Mouse (Mus musculus): ENCODE measurements around the gene Mrpl43. TPM values are rescaled to one million over a fixed set of nuclear protein-coding genes. Genes with fewer than 3 reads are reported as not detected.

Gene Mrpl43
- total and polyA plus RNA-seq, 3 experiments = 63.5 to 75.1 (median 72.7) TPM

DNA sequence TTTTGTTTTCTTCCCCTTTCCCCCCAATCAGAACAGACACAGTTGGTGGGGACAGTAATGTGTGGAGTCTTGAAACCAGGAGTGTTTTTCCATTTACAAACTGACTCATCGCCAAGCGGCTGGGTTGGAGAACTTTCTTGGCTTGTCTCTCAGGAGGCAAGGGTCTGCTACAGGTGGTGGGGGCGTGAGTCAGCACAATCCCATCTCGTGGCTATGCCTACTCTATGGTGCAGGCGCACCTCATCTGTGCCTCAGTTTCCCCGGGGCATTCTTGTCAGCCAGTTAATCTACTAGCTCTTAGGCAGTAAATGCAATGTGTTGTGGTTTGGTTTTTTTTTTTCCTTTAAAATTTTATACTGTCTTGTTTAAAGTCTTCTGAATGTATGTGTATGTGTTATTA, 22.9 kb downstream of the Mrpl43 start:
- dilution Hi-C loops (cut with MboI; ENCODE audit: extremely low pct_ligation_motif_present, extremely low pct_unique_long_range_greater_than_20kb, low sequenced_read_pairs) = no loop called here
- in situ Hi-C loops (cut with MboI; ENCODE audit: low pct_ligation_motif_present, low pct_unique_long_range_greater_than_20kb, low sequenced_read_pairs) = no loop called here
- no peak overlapping the region for H3K9ac ChIP-seq (ENCODE audit: insufficient read depth, low read depth)

GRCm38 (mm10) chr19:44982477-44983115, 23.6 kb downstream of the Mrpl43 start:
- Histone ChIP-seq H3K4me1 (ENCODE audit: control insufficient read depth in 1 of 2, insufficient read depth in 2 of 2) (peaks cover 8 to 57% of the 10 kb centered on the region in 2 experiments), H3K36me3 (replicated peaks in 1 of 2; ENCODE audit: control insufficient read depth in 1 of 2, insufficient read depth in 1 of 2, low read length in 1 of 2) (peaks cover 14 to 48% of the 10 kb centered on the region in 2 experiments), H3K4me2 (ENCODE audit: insufficient read depth, low read depth, poor library complexity, severe bottlenecking) (no peak overlapping the region; the same call in 1 of the 2 replicates), H3K4me3 (replicated peaks in 1 of 3; ENCODE audit: low read depth in 2 of 3, low read length in 2 of 3, poor library complexity in 1 of 3) (peak overlapping the region in 2 of 3 experiments; percentile 28 to 35), H3K27ac (ENCODE audit: insufficient read depth, low read depth) (peak overlapping the region; percentile 39; the same call in 1 of the 2 replicates), H3K27me3 (replicated peaks) (no peaks in the 10 kb centered on the region), H3K9ac (ENCODE audit: insufficient read depth, low read depth) (no peak overlapping the region), H3K9me3 (replicated peaks; ENCODE audit: low read length) (no peaks in the 10 kb centered on the region), H3K79me2 (replicated peaks; ENCODE audit: control insufficient read depth, extremely low read depth, insufficient read depth, poor library complexity, severe bottlenecking) (no peaks in the 10 kb centered on the region)
- dilution Hi-C loops (cut with MboI; ENCODE audit: extremely low pct_ligation_motif_present, extremely low pct_unique_long_range_greater_than_20kb, low sequenced_read_pairs) = no loop called here
- TF ChIP-seq BHLHE40 (IDR thresholded peaks at IDR 0.05; ENCODE audit: low read depth, low read length) (no peak), ZC3H11A (IDR thresholded peaks at IDR 0.05; ENCODE audit: low read depth, low read length) (no peak), ZMIZ1 (IDR thresholded peaks at IDR 0.05; ENCODE audit: low read depth, low read length) (no peak), NELFE (IDR thresholded peaks at IDR 0.05; ENCODE audit: low read depth, low read length) (no peak), TCF12 (IDR thresholded peaks at IDR 0.05; ENCODE audit: low read depth, low read length) (no peak), PAX5 (IDR thresholded peaks at IDR 0.05; ENCODE audit: low read length) (no peak), MXI1 (IDR thresholded peaks at IDR 0.05; ENCODE audit: low read depth, low read length) (no peak), ZNF384 (IDR thresholded peaks at IDR 0.05; ENCODE audit: low read depth, low read length) (no peak), MAX (IDR thresholded peaks at IDR 0.05; ENCODE audit: low read length) (no peak), ETS1 (conservative IDR thresholded peaks at IDR 0.05; ENCODE audit: low read depth, low read length) (no peak), ZKSCAN1 (IDR thresholded peaks at IDR 0.05; ENCODE audit: borderline replicate concordance, low read depth, low read length) (no peak)
- in situ Hi-C loops (cut with MboI; ENCODE audit: low pct_ligation_motif_present, low pct_unique_long_range_greater_than_20kb, low sequenced_read_pairs) = no loop called here
- DNase-seq (ENCODE audit: extremely low read depth) = peak; percentile 23

More for the DNA sequence above, 22.9 kb downstream of the Mrpl43 start:
- no peak overlapping the region for H3K4me2 ChIP-seq (ENCODE audit: insufficient read depth, low read depth, poor library complexity, severe bottlenecking)
- DNase-seq (ENCODE audit: extremely low read depth) = peak; percentile 43
- H3K36me3 ChIP-seq (replicated peaks in 1 of 2; ENCODE audit: control insufficient read depth in 1 of 2, insufficient read depth in 1 of 2, low read length in 1 of 2) = peaks cover 10 to 40% of the 10 kb centered on the region in 2 experiments
- no peaks in the 10 kb centered on the region for H3K79me2 ChIP-seq (replicated peaks; ENCODE audit: control insufficient read depth, extremely low read depth, insufficient read depth, poor library complexity, severe bottlenecking)
- H3K9me3 ChIP-seq (replicated peaks; ENCODE audit: low read length) = no peaks in the 10 kb centered on the region
- peak overlapping the region in 1 of 3 experiments; percentile 8 for H3K4me3 ChIP-seq (replicated peaks in 1 of 3; ENCODE audit: low read depth in 2 of 3, low read length in 2 of 3, poor library complexity in 1 of 3)
- no peak overlapping the region for H3K27ac ChIP-seq (ENCODE audit: insufficient read depth, low read depth)
- TF ChIP-seq TBP (conservative IDR thresholded peaks at IDR 0.05; ENCODE audit: low read depth, low read length) = no peak
- TF ChIP-seq USF1 (IDR thresholded peaks at IDR 0.05; ENCODE audit: low read depth, low read length) = no peak
- no peak for TF ChIP-seq GABPA (IDR thresholded peaks at IDR 0.05; ENCODE audit: insufficient replicate concordance, low read depth, low read length)
- no peak for TF ChIP-seq PAX5 (IDR thresholded peaks at IDR 0.05; ENCODE audit: low read length)
- TF ChIP-seq TCF12 (IDR thresholded peaks at IDR 0.05; ENCODE audit: low read depth, low read length) = no peak
- TF ChIP-seq NELFE (IDR thresholded peaks at IDR 0.05; ENCODE audit: low read depth, low read length) = no peak
- no peak for TF ChIP-seq MXI1 (IDR thresholded peaks at IDR 0.05; ENCODE audit: low read depth, low read length)
- TF ChIP-seq CTCF (conservative IDR thresholded peaks at IDR 0.05 in 1 of 2, IDR thresholded peaks at IDR 0.05 in 1 of 2; ENCODE audit: low read depth in 2 of 2, low read length in 2 of 2) = no peak
- no peak for TF ChIP-seq RCOR1 (conservative IDR thresholded peaks at IDR 0.05; ENCODE audit: low read depth, low read length)
- peaks cover 8 to 53% of the 10 kb centered on the region in 2 experiments for H3K4me1 ChIP-seq (ENCODE audit: control insufficient read depth in 1 of 2, insufficient read depth in 2 of 2)
- H3K27me3 ChIP-seq (replicated peaks) = no peaks in the 10 kb centered on the region

Data from CH12.LX (cell line).